Mouse (Mus musculus): Measurements from ENCODE around the gene Sept1. TPM values are rescaled to one million over a fixed set of nuclear protein-coding genes. Genes with fewer than 3 reads are reported as not detected.

The Sept1 gene
- total and polyA plus RNA-seq, 3 experiments: 30.6 to 116 TPM; not detected in 1

- TF ChIP-seq ZMIZ1 (IDR thresholded peaks at IDR 0.05; ENCODE audit: low read depth, low read length) (no peak), MYB (IDR thresholded peaks at IDR 0.05; ENCODE audit: low read depth, low read length) (no peak), E2F4 (IDR thresholded peaks at IDR 0.05; ENCODE audit: borderline replicate concordance, low read depth, low read length) (no peak), RCOR1 (IDR thresholded peaks at IDR 0.05; ENCODE audit: low read depth, low read length) (peak; percentile 38; the same call in 1 of the 2 replicates), POLR2AphosphoS5 (IDR thresholded peaks at IDR 0.05; ENCODE audit: borderline replicate concordance, low read depth, low read length) (no peak), TAL1 (IDR thresholded peaks at IDR 0.05; ENCODE audit: low read length) (peak; percentile 93), HCFC1 (IDR thresholded peaks at IDR 0.05; ENCODE audit: low read depth, low read length) (peak; percentile 18; the same call in 1 of the 2 replicates), JUND (IDR thresholded peaks at IDR 0.05; ENCODE audit: low read depth, low read length) (no peak), MAZ (IDR thresholded peaks at IDR 0.05; ENCODE audit: low read depth, low read length) (no peak), BHLHE40 (IDR thresholded peaks at IDR 0.05; ENCODE audit: borderline replicate concordance, low read depth, low read length) (peak; percentile 67; the same call in 1 of the 2 replicates), POLR2AphosphoS2 (IDR thresholded peaks at IDR 0.05; ENCODE audit: low read length) (no peak)
Measured at GRCm38 (mm10) chr7:127225147-127225995, 7.6 kb downstream of the Sept1 start (continued).

- Histone ChIP-seq H3K9ac (ENCODE audit: control insufficient read depth, low read depth, low read length, poor library complexity, severe bottlenecking) (no peak overlapping the region), H3K4me1 (ENCODE audit: control insufficient read depth in 1 of 2, insufficient read depth in 2 of 2, low read length in 2 of 2) (peaks cover 9 to 20% of the 10 kb centered on the region in 2 experiments)
- DNase-seq (ENCODE audit: low read depth, low spot score): no peak
Measured at GRCm38 (mm10) chr7:127224616-127225015, 8.3 kb downstream of the Sept1 start.

GRCm38 (mm10) chr7:127223515-127224478 lies 9.1 kb downstream of the Sept1 start:
- H3K36me3 ChIP-seq (ENCODE audit: control insufficient read depth in 1 of 2, insufficient read depth in 2 of 2, low read length in 2 of 2): peaks cover 0 to 15% of the 10 kb centered on the region in 2 experiments; a peak in 2 of 4 replicates
- no peak for DNase-seq (ENCODE audit: low read depth, low spot score)
- no peaks in the 10 kb centered on the region for H3K27me3 ChIP-seq (ENCODE audit: control insufficient read depth in 1 of 2, insufficient read depth in 2 of 2, low read length in 2 of 2)
- no peaks in the 10 kb centered on the region for H3K79me2 ChIP-seq (ENCODE audit: control insufficient read depth, insufficient read depth, low read length, poor library complexity)
- H3K9me3 ChIP-seq (replicated peaks; ENCODE audit: insufficient read depth, low read length): no peaks in the 10 kb centered on the region
- TF ChIP-seq MXI1 (IDR thresholded peaks at IDR 0.05; ENCODE audit: low read depth, low read length) (no peak), MAX (IDR thresholded peaks at IDR 0.05; ENCODE audit: low read length) (no peak), UBTF (IDR thresholded peaks at IDR 0.05; ENCODE audit: borderline replicate concordance, insufficient read depth, low read depth, low read length) (no peak), ELF1 (IDR thresholded peaks at IDR 0.05; ENCODE audit: low read depth, low read length) (no peak), CHD1 (IDR thresholded peaks at IDR 0.05; ENCODE audit: low read depth, low read length) (no peak), GATA1 (IDR thresholded peaks at IDR 0.05; ENCODE audit: low read depth, low read length) (no peak), EP300 (IDR thresholded peaks at IDR 0.05; ENCODE audit: low read depth in 1 of 2, low read length in 2 of 2) (no peak), TAL1 (IDR thresholded peaks at IDR 0.05; ENCODE audit: low read length) (no peak)
- peaks cover 15 to 27% of the 10 kb centered on the region in 2 experiments for H3K4me1 ChIP-seq (ENCODE audit: control insufficient read depth in 1 of 2, insufficient read depth in 2 of 2, low read length in 2 of 2)
- no peak overlapping the region for H3K4me3 ChIP-seq (ENCODE audit: control insufficient read depth in 1 of 2, insufficient read depth in 1 of 2, low read depth in 2 of 2, low read length in 2 of 2)
- H3K9ac ChIP-seq (ENCODE audit: control insufficient read depth, low read depth, low read length, poor library complexity, severe bottlenecking): no peak overlapping the region
- H3K27ac ChIP-seq (ENCODE audit: control insufficient read depth, low read depth, low read length): no peak overlapping the region

More at GRCm38 (mm10) chr7:127224616-127225015, 8.3 kb downstream of the Sept1 start:
- Histone ChIP-seq H3K9me3 (replicated peaks; ENCODE audit: insufficient read depth, low read length) (no peaks in the 10 kb centered on the region), H3K4me3 (ENCODE audit: control insufficient read depth in 1 of 2, insufficient read depth in 1 of 2, low read depth in 2 of 2, low read length in 2 of 2) (no peak overlapping the region), H3K27ac (ENCODE audit: control insufficient read depth, low read depth, low read length) (no peak overlapping the region), H3K27me3 (ENCODE audit: control insufficient read depth in 1 of 2, insufficient read depth in 2 of 2, low read length in 2 of 2) (no peaks in the 10 kb centered on the region), H3K36me3 (ENCODE audit: control insufficient read depth in 1 of 2, insufficient read depth in 2 of 2, low read length in 2 of 2) (peaks cover 0 to 10% of the 10 kb centered on the region in 2 experiments; a peak in 2 of 4 replicates), H3K79me2 (ENCODE audit: control insufficient read depth, insufficient read depth, low read length, poor library complexity) (no peaks in the 10 kb centered on the region)
- TF ChIP-seq ETS1 (IDR thresholded peaks at IDR 0.05; ENCODE audit: low read depth, low read length): no peak

All from MEL (cell line).